Mouse (Mus musculus) limb, embryonic 11.5 days (tissue): Measurements from ENCODE around the gene Jmy. TPM values are rescaled to one million over a fixed set of nuclear protein-coding genes. Genes with fewer than 3 reads are reported as not detected.
A peak's percentile ranks its signal among the peaks of the same experiment; 100 is the strongest.

Experiments used
- ATAC-seq: fragments of 200-750 bp; cut with Nextera tagmentation; 2 replicates; pipeline ENCODE4 v1.8.0; 2017; ENCODE audit warnings: low read depth; ENCODE audit not compliant: insufficient number of reproducible peaks, low FRiP score, low TSS enrichment
- DNase-seq: peaks from one replicate; pipeline ENCODE4 v3.0.0-alpha.2; 2015; ENCODE audit warnings: low spot score
- H3K27ac ChIP-seq: fragments of 300-500 bp; sonication (generic); replicated peaks from 2 replicates; pipeline ENCODE4 v1.5.1; 2014; ENCODE audit warnings: low read depth, mild to moderate bottlenecking, low read length
- H3K27me3 ChIP-seq: fragments of 300-500 bp; sonication (generic); 2 replicates; pipeline ENCODE4 v1.6.1; 2014; ENCODE audit warnings: mild to moderate bottlenecking, low read length, mixed read lengths; ENCODE audit not compliant: control insufficient read depth, insufficient read depth
- H3K36me3 ChIP-seq: fragments of 300-500 bp; sonication (generic); 2 replicates; pipeline ENCODE4 v1.6.1; 2014; ENCODE audit warnings: mild to moderate bottlenecking, low read length, moderate library complexity, mixed read lengths; ENCODE audit not compliant: control insufficient read depth, insufficient read depth
- H3K4me1 ChIP-seq: fragments of 300-500 bp; sonication (generic); 2 replicates; pipeline ENCODE4 v1.6.1; 2014; ENCODE audit warnings: low read length, mixed read lengths; ENCODE audit not compliant: control insufficient read depth, insufficient read depth
- H3K4me2 ChIP-seq: fragments of 300-500 bp; sonication (generic); 2 replicates; pipeline ENCODE4 v1.6.1; 2014; ENCODE audit warnings: low read depth, mild to moderate bottlenecking, moderate library complexity; ENCODE audit not compliant: severe bottlenecking
- H3K4me3 ChIP-seq: fragments of 300-500 bp; sonication (generic); 2 replicates; pipeline ENCODE4 v1.5.1; 2014; ENCODE audit warnings: low read depth, low read length
- H3K9ac ChIP-seq: fragments of 300-500 bp; sonication (generic); 2 replicates; pipeline ENCODE4 v1.6.1; 2014; ENCODE audit warnings: mild to moderate bottlenecking, low read length
- H3K9me3 ChIP-seq: fragments of 300-500 bp; sonication (generic); 2 replicates; pipeline ENCODE4 v1.6.1; 2016; ENCODE audit warnings: low read length; ENCODE audit not compliant: control insufficient read depth
- WGBS: fragments of 180-500 bp; shearing (Covaris S2); extraction: QIAGEN DNeasy Blood & Tissue Kit; methylation state at CpG from one replicate; pipeline ENCODE4 v1.1.7; 2014; 5-methylcytosine and 5-hydroxymethylcytosine counted together
- polyA plus RNA-seq: library from polyadenylated mRNA; unstranded; fragments of >200 nt; fragmentation: Nextera tagmentation; extraction: Ambion mirVana; gene quantifications from 2 replicates; pipeline ENCODE4 v1.2.1, GENCODE M21; 2014

Jmy gene
- polyA plus RNA-seq, 1 experiment from 2014 or later = 4.2 TPM

DNA sequence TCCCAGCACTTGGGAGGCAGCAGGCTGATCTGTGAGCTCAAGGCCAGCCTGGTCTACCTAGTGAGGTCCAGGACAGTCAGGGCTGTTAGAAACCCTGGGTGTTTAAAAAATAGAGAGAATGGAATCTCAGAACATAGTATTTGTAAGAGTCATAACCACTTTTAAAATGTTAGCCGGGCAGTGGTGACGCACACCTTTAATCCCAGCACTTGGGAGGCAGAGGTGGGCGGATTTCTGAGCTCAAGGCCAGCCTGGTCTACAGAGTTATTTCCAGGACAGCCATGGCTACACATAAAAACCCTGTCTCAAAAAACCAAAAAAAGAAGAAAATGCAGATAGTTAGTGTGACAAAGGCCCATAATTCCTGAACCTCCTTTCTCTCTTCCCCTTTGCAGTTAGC lies 15.3 kb downstream of the Jmy start:
- no peaks in the 10 kb centered on the region for H3K9me3 ChIP-seq
- no peaks in the 10 kb centered on the region for H3K27me3 ChIP-seq
- no peaks in the 10 kb centered on the region for H3K4me1 ChIP-seq
- no peak overlapping the region for H3K4me3 ChIP-seq
- no peak overlapping the region for H3K9ac ChIP-seq
- no peaks in the 10 kb centered on the region; the same call in 1 of the 2 replicates for H3K36me3 ChIP-seq
- ATAC-seq (no peak), DNase-seq (no peak)
- 92% methylated on average over 3 of the region's 3 CpGs for WGBS
- H3K4me2 ChIP-seq = no peak overlapping the region
- no peak overlapping the region for H3K27ac ChIP-seq

DNA sequence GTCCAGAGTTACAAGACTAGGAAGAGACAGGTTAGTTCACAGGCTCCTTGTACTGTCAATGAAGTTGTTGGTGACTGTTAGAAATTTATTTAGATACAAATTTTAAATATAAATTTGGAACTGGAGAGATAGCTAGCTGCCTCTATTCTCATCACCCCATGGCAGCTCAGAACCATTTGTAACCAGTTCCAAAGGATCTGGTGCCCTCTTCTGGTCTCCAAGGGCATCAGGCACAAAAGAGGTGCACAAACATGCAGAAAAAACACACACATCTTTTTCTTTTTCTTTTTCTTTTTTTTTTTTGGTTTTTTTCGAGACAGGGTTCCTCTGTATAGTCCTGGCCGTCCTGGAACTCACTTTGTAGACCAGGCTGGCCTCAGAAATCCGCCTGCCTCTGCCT lies 18.5 kb downstream of the Jmy start:
- Histone ChIP-seq H3K9ac (no peak overlapping the region), H3K27ac (no peak overlapping the region), H3K36me3 (no peaks in the 10 kb centered on the region; the same call in 1 of the 2 replicates), H3K9me3 (no peaks in the 10 kb centered on the region), H3K4me2 (no peak overlapping the region), H3K4me3 (no peak overlapping the region), H3K27me3 (no peaks in the 10 kb centered on the region), H3K4me1 (no peaks in the 10 kb centered on the region)
- no peak for ATAC-seq
- no peak for DNase-seq
- WGBS = 90% methylated on average over 3 of the region's 3 CpGs

DNA sequence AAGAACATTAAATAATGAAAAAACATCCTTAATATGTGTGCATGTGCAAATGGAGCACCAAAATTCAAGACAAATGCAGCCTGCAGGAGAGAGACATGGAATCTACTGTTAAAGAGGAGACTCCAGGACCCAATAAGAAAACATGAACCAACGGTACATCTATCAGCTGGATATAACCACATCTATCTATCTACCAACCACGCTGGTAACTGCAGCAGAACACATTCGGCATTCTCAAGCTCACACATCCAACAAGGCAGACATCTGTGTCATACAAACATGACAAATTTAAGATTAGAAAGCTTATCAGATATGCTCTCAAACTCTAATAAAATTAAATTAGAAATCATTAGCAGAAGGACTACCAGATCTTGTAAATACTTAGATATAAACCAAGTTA lies 21.3 kb downstream of the Jmy start:
- WGBS = 96% methylated on average over 3 of the region's 3 CpGs
- H3K9ac ChIP-seq = no peak overlapping the region
- no peaks in the 10 kb centered on the region for H3K4me1 ChIP-seq
- no peaks in the 10 kb centered on the region for H3K27me3 ChIP-seq
- no peaks in the 10 kb centered on the region for H3K9me3 ChIP-seq
- H3K36me3 ChIP-seq = no peaks in the 10 kb centered on the region; the same call in 1 of the 2 replicates
- no peak overlapping the region for H3K27ac ChIP-seq
- no peak overlapping the region for H3K4me2 ChIP-seq
- no peak for DNase-seq
- ATAC-seq = no peak
- H3K4me3 ChIP-seq = no peak overlapping the region

- DNase-seq = no peak
- WGBS = 97% methylated on average over 3 of the region's 3 CpGs
- H3K4me2 ChIP-seq = no peak overlapping the region
- H3K9me3 ChIP-seq = no peaks in the 10 kb centered on the region
- no peak overlapping the region for H3K27ac ChIP-seq
- no peak for ATAC-seq
- H3K36me3 ChIP-seq = peaks cover 4% of the 10 kb centered on the region; the same call in 1 of the 2 replicates
- no peak overlapping the region for H3K9ac ChIP-seq
- no peak overlapping the region for H3K4me3 ChIP-seq
- no peaks in the 10 kb centered on the region for H3K27me3 ChIP-seq
- no peaks in the 10 kb centered on the region for H3K4me1 ChIP-seq
These were observed 31.3 kb downstream of the Jmy start for GRCm38 (mm10) chr13:93468355-93468754.

DNA sequence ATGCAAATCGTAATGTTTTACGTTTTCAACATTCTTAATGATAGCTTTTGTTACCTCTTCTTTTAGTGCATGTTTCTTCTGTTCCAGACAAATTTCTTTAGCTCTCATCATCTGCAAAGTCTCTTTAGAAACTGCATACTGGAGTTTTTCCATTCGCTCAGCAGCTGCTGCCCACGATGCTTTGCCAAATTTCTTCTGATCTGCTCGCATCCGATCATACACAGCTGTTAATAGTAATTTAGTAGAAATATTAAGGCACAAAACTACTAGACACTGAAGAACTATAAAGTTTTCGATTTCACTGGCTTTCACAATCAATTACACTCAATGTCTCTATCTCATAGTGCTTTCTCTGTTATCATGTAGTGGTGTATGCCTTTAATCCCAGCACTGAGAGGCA lies 40.0 kb downstream of the Jmy start:
- H3K9ac ChIP-seq = no peak overlapping the region
- no peaks in the 10 kb centered on the region for H3K4me1 ChIP-seq
- H3K36me3 ChIP-seq = peaks cover 2% of the 10 kb centered on the region; the same call in 1 of the 2 replicates
- 96% methylated on average over 7 of the region's 7 CpGs for WGBS
- no peak overlapping the region for H3K4me3 ChIP-seq
- no peak for ATAC-seq
- no peak overlapping the region for H3K4me2 ChIP-seq
- H3K27ac ChIP-seq = no peak overlapping the region
- no peaks in the 10 kb centered on the region for H3K9me3 ChIP-seq
- DNase-seq = no peak
- no peaks in the 10 kb centered on the region for H3K27me3 ChIP-seq

- Histone ChIP-seq H3K9me3 (no peaks in the 10 kb centered on the region), H3K4me1 (no peaks in the 10 kb centered on the region), H3K27me3 (no peaks in the 10 kb centered on the region), H3K4me3 (no peak overlapping the region), H3K27ac (no peak overlapping the region), H3K9ac (no peak overlapping the region), H3K36me3 (peaks cover 2% of the 10 kb centered on the region; the same call in 1 of the 2 replicates), H3K4me2 (no peak overlapping the region)
- 79% methylated on average over 4 of the region's 4 CpGs for WGBS
- DNase-seq (no peak), ATAC-seq (no peak)
These were observed 41.0 kb downstream of the Jmy start for GRCm38 (mm10) chr13:93458616-93459015.

DNA sequence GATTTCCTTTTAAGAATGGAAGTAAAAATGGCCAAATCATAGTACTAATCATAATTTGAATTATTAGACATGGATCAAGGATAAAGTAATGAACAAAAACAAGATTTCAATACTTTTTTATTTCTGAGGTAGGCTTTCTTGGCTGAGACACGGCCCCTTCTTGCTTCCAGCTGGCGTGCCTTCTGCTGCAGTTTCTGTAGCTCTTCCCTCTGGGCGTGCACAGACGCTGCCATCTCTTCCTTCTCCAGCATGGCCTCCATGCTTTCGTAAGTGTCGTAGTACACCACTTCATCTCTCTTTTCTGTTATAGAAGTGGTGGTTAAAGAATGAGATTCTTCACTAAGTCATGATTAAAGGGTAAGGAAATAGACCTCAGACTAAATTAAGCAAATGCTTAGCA lies 46.3 kb downstream of the Jmy start:
- DNase-seq = no peak
- ATAC-seq = no peak
- Histone ChIP-seq H3K4me3 (no peak overlapping the region), H3K27ac (no peak overlapping the region), H3K9ac (no peak overlapping the region), H3K4me1 (no peaks in the 10 kb centered on the region), H3K27me3 (no peaks in the 10 kb centered on the region), H3K9me3 (no peaks in the 10 kb centered on the region), H3K4me2 (no peak overlapping the region), H3K36me3 (peaks cover 2% of the 10 kb centered on the region; the same call in 1 of the 2 replicates)
- WGBS = 95% methylated on average over 6 of the region's 6 CpGs

GRCm38 (mm10) chr13:93440167-93440566 lies 59.4 kb downstream of the Jmy start:
- ATAC-seq (peak; percentile 73), DNase-seq (no peak)
- H3K4me3 ChIP-seq = no peak overlapping the region
- no peak overlapping the region for H3K4me2 ChIP-seq
- H3K9ac ChIP-seq = no peak overlapping the region
- H3K27me3 ChIP-seq = no peaks in the 10 kb centered on the region
- 100% methylated on average over 3 of the region's 3 CpGs for WGBS
- H3K27ac ChIP-seq = no peak overlapping the region
- no peaks in the 10 kb centered on the region for H3K9me3 ChIP-seq
- H3K36me3 ChIP-seq = peaks cover 3% of the 10 kb centered on the region; the same call in 1 of the 2 replicates
- no peaks in the 10 kb centered on the region for H3K4me1 ChIP-seq

- 94% methylated on average over 1 of the region's 1 CpGs for WGBS
- H3K4me2 ChIP-seq = no peak overlapping the region
- no peaks in the 10 kb centered on the region; the same call in 1 of the 2 replicates for H3K36me3 ChIP-seq
- no peak overlapping the region for H3K4me3 ChIP-seq
- DNase-seq = no peak
- no peaks in the 10 kb centered on the region for H3K27me3 ChIP-seq
- no peak overlapping the region for H3K27ac ChIP-seq
- ATAC-seq = no peak
- no peaks in the 10 kb centered on the region for H3K4me1 ChIP-seq
- H3K9ac ChIP-seq = no peak overlapping the region
- no peaks in the 10 kb centered on the region for H3K9me3 ChIP-seq
These were observed 70.4 kb downstream of the Jmy start for GRCm38 (mm10) chr13:93429205-93429604.
